Mouse (Mus musculus): ENCODE measurements at regions not wholly inside any gene's neighbourhood (a gene's known extent, or its start where the extent isn't known, plus 50 kb on each side); places are given as distances from the start of the nearest gene placed in this dataset.
A peak's percentile ranks its signal among the peaks of the same experiment; 100 is the strongest.

DNA sequence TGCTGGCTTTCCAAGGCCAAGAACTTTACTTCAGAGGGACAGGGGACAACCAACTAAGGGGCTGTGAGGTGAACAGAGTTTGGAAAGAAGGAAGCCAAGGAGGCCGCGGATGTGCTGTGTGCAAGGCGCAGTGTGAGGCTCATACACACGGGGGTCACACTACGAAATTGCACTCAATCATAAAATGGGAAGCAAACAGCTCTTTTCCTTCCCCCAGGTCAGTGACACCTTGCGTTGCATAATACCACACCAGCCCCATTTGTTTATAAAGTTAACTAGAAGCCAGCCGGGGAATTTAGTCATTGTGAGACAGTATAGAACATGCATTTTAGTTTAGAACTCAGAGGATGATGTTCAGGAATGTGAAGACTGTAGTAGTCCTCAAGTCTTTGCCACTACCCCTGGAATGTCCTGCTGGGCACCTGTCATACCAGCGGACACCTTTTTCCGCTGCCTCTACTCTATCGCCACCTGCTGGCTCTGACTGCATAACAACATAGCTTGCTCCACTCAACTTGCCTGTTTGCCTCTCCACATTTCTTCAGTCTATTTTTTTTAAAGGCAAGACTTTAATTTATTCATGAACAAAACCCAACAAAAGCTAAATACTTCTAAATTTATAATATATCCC is 82.5 kb upstream of the Zfp648 start:
- Histone ChIP-seq H3K9me3 (ENCODE audit: low read depth, low read length) (no peaks in the 10 kb centered on the region), H3K27me3 (ENCODE audit: insufficient read depth, low read length) (no peaks in the 10 kb centered on the region), H3K9ac (no peak overlapping the region), H3K4me1 (ENCODE audit: insufficient read depth) (peaks cover 17% of the 10 kb centered on the region), H3K4me3 (ENCODE audit: low read depth, low read length) (no peak overlapping the region), H3K4me2 (no peak overlapping the region), H3K36me3 (ENCODE audit: insufficient read depth) (no peaks in the 10 kb centered on the region), H3K27ac (ENCODE audit: low read depth) (no peak overlapping the region)
- ATAC-seq (ENCODE audit: insufficient read depth) (peak; percentile 33; the same call in 1 of the 2 replicates), DNase-seq (peak; percentile 80)
- WGBS: 36% methylated on average over 10 of the region's 10 CpGs
- peak; percentile 90 for TF ChIP-seq CTCF (IDR thresholded peaks at IDR 0.05; ENCODE audit: low read depth)

DNA sequence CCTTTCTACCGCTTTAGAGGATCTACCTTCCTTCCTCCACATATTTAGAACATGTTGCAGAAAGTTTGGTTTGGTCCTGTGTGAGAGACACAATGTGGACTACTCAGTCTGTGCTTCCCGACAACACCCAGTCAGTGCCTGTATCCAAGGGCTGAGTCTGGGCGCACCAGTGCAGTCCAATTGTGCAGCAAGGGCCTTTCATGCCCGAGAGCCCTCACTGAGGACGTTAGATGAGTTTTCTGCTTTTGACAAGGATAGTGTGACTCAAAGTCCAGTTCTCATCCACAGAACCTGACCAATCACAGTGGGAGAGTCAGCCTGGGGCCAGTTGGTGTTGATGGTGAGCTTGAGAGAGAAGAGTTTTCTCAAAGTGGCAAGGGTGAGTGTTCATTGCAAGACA is 81.4 kb upstream of the Zfp648 start:
- no peaks in the 10 kb centered on the region for H3K36me3 ChIP-seq (ENCODE audit: insufficient read depth)
- no peak overlapping the region for H3K4me3 ChIP-seq (ENCODE audit: low read depth, low read length)
- DNase-seq: no peak
- ATAC-seq (ENCODE audit: insufficient read depth): no peak
- peaks cover 17% of the 10 kb centered on the region for H3K4me1 ChIP-seq (ENCODE audit: insufficient read depth)
- no peaks in the 10 kb centered on the region for H3K9me3 ChIP-seq (ENCODE audit: low read depth, low read length)
- no peak overlapping the region for H3K27ac ChIP-seq (ENCODE audit: low read depth)
- H3K27me3 ChIP-seq (ENCODE audit: insufficient read depth, low read length): no peaks in the 10 kb centered on the region
- no peak overlapping the region for H3K9ac ChIP-seq
- WGBS: 85% methylated on average over 5 of the region's 5 CpGs
- no peak for TF ChIP-seq CTCF (IDR thresholded peaks at IDR 0.05; ENCODE audit: low read depth)
- H3K4me2 ChIP-seq: no peak overlapping the region

DNA sequence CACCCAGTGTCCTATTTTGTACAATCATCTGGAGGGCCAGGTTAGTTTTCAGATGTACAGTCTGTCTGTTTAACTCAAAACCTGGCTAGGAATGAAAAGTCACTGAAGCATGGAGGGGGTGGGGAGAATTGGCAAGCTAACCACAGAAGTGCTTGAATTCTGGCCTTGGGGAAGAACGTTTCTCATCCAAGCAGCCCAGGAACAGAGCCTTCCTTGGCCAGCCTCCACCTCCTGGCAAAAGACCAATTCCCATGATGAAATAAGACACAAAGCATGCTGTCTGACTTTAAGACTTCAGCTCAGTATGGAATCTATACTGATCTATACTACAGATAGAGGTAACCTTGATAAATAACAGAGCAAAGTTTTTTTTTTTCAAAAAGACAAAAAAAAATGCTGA is 80.3 kb upstream of the Zfp648 start:
- no peak for TF ChIP-seq CTCF (IDR thresholded peaks at IDR 0.05; ENCODE audit: low read depth)
- DNase-seq (peak; percentile 91), ATAC-seq (ENCODE audit: insufficient read depth) (peak; percentile 73)
- Histone ChIP-seq H3K36me3 (ENCODE audit: insufficient read depth) (no peaks in the 10 kb centered on the region), H3K4me3 (ENCODE audit: low read depth, low read length) (no peak overlapping the region), H3K27me3 (ENCODE audit: insufficient read depth, low read length) (no peaks in the 10 kb centered on the region), H3K4me2 (no peak overlapping the region), H3K9me3 (ENCODE audit: low read depth, low read length) (no peaks in the 10 kb centered on the region), H3K9ac (no peak overlapping the region), H3K4me1 (ENCODE audit: insufficient read depth) (peaks cover 17% of the 10 kb centered on the region), H3K27ac (ENCODE audit: low read depth) (no peak overlapping the region)
- WGBS: 11% methylated on average over 1 of the region's 1 CpGs

DNA sequence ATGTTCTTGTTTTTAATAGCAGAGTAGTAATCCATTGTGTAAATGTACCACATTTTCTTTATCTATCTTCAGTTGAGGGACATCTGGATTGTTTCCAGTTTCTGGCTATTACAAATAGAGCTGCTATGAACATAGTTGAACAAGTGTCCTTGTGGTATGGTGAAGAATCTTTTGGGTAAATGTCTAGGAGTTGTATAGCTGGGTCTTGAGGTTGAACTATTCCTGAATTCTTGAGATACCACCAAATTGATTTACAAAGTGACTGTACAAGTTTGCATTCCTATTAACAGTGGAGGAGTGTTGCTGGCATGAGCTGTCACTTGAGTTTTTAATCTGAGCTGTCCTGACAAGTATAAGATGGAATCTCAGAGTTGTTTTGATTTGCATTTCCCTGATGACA is 76.0 kb upstream of the Zfp648 start:
- H3K9ac ChIP-seq: no peak overlapping the region
- no peak overlapping the region for H3K4me3 ChIP-seq (ENCODE audit: low read depth, low read length)
- H3K4me2 ChIP-seq: no peak overlapping the region
- DNase-seq: no peak
- H3K9me3 ChIP-seq (ENCODE audit: low read depth, low read length): no peaks in the 10 kb centered on the region
- no peak overlapping the region for H3K27ac ChIP-seq (ENCODE audit: low read depth)
- no peaks in the 10 kb centered on the region for H3K36me3 ChIP-seq (ENCODE audit: insufficient read depth)
- TF ChIP-seq CTCF (IDR thresholded peaks at IDR 0.05; ENCODE audit: low read depth): no peak
- H3K4me1 ChIP-seq (ENCODE audit: insufficient read depth): peaks cover 9% of the 10 kb centered on the region; the same call in 1 of the 2 replicates
- ATAC-seq (ENCODE audit: insufficient read depth): no peak
- H3K27me3 ChIP-seq (ENCODE audit: insufficient read depth, low read length): no peaks in the 10 kb centered on the region

DNA sequence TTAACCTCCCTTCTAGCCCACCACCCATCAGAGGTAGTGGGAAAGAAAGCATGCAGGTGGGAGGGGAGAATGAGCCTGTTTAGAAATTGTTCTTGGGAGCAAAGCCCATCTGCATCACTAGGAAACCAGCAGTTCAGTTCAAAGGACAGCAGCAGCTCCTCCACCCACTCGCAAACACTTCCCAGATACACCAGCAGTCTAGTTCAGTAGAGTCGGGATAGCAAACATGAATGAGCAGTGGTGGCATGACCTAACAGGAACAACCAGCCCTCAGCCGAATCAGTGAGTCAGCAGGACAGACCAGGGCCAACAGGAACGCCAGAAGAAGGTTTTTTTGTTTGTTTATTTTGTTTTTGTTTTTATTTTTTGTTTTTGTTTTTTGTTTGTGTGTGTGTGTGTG is 74.5 kb upstream of the Zfp648 start:
- Histone ChIP-seq H3K9me3 (ENCODE audit: low read depth, low read length) (no peaks in the 10 kb centered on the region), H3K36me3 (ENCODE audit: insufficient read depth) (no peaks in the 10 kb centered on the region), H3K27me3 (ENCODE audit: insufficient read depth, low read length) (no peaks in the 10 kb centered on the region), H3K4me3 (ENCODE audit: low read depth, low read length) (no peak overlapping the region), H3K4me1 (ENCODE audit: insufficient read depth) (no peaks in the 10 kb centered on the region), H3K9ac (no peak overlapping the region), H3K27ac (ENCODE audit: low read depth) (no peak overlapping the region), H3K4me2 (no peak overlapping the region)
- ATAC-seq (ENCODE audit: insufficient read depth) (no peak), DNase-seq (no peak)
- no peak for TF ChIP-seq CTCF (IDR thresholded peaks at IDR 0.05; ENCODE audit: low read depth)
- WGBS: 62% methylated on average over 4 of the region's 4 CpGs

DNA sequence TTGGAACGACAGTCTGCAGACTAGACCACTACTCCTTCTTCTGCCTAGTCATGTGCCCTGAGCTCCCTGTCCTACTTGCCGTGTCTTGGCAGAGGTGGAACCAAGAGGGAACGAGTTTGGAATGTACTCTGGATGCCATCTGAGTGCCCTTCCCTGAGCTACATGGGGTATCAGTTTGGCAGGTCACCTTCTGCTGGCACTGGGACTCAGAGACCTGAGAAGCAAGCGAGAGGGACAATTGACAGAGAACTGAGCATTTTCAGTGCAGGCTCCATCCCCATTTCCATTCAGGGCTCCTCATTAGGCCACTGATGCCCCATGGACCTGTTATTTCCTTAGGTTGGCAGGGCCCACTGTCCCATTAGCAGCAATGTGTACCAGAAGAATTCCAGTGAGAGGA is 61.5 kb upstream of the Zfp648 start:
- ATAC-seq (ENCODE audit: insufficient read depth) (no peak), DNase-seq (no peak)
- H3K4me2 ChIP-seq: no peak overlapping the region
- 70% methylated on average over 4 of the region's 4 CpGs for WGBS
- TF ChIP-seq CTCF (IDR thresholded peaks at IDR 0.05; ENCODE audit: low read depth): no peak
- H3K27ac ChIP-seq (ENCODE audit: low read depth): no peak overlapping the region
- no peak overlapping the region for H3K4me3 ChIP-seq (ENCODE audit: low read depth, low read length)
- no peaks in the 10 kb centered on the region for H3K4me1 ChIP-seq (ENCODE audit: insufficient read depth)
- H3K9ac ChIP-seq: no peak overlapping the region
- H3K27me3 ChIP-seq (ENCODE audit: insufficient read depth, low read length): peaks cover 6% of the 10 kb centered on the region; the same call in 1 of the 2 replicates
- H3K36me3 ChIP-seq (ENCODE audit: insufficient read depth): no peaks in the 10 kb centered on the region
- no peaks in the 10 kb centered on the region for H3K9me3 ChIP-seq (ENCODE audit: low read depth, low read length)

DNA sequence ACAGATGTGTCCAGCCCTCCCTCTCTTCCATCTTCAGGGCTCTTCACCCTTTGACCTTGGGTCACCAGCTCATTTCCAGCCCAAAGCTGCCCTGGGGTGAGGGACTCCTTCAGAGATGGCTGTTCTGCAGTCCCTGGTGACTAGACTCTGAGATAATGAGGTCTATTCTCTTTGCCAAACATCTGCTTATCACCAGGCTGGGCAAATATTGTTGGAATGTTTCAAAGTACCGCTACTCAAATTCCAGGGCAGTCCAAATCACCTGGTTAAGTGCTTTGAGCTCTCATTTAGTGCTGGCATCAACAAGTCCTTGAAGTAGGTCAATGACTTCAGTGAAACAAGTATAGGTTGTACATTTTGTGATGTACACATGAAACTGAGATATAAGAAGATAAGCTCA is 57.3 kb upstream of the Zfp648 start:
- H3K27ac ChIP-seq (ENCODE audit: low read depth): no peak overlapping the region
- H3K4me3 ChIP-seq (ENCODE audit: low read depth, low read length): no peak overlapping the region
- H3K4me2 ChIP-seq: no peak overlapping the region
- no peaks in the 10 kb centered on the region for H3K4me1 ChIP-seq (ENCODE audit: insufficient read depth)
- peaks cover 6% of the 10 kb centered on the region; the same call in 1 of the 2 replicates for H3K27me3 ChIP-seq (ENCODE audit: insufficient read depth, low read length)
- TF ChIP-seq CTCF (IDR thresholded peaks at IDR 0.05; ENCODE audit: low read depth): no peak
- no peaks in the 10 kb centered on the region for H3K9me3 ChIP-seq (ENCODE audit: low read depth, low read length)
- no peak overlapping the region for H3K9ac ChIP-seq
- WGBS: 47% methylated on average over 1 of the region's 1 CpGs
- H3K36me3 ChIP-seq (ENCODE audit: insufficient read depth): no peaks in the 10 kb centered on the region
- DNase-seq (no peak), ATAC-seq (ENCODE audit: insufficient read depth) (no peak)
